Mouse (Mus musculus) gastrocnemius, postnatal 25 days (tissue): Measurements from ENCODE around the gene Myoz2. TPM values are rescaled to one million over a fixed set of nuclear protein-coding genes. Genes with fewer than 3 reads are reported as not detected.

Experiments
- DNase-seq: peaks from one replicate; pipeline ENCODE4 v3.0.0; 2022
- long read RNA-seq, 2 experiments: library from polyadenylated mRNA; stranded (forward); transcript quantifications; one replicate each; pipeline ENCODE4 v2.0.0; 2021
- total RNA-seq, 2 experiments: library from RNA; stranded (reverse); gene quantifications; 1 replicate in 1 of 2; 2 replicates in 1 of 2; pipeline ENCODE4 v1.2.3; 2021

Gene Myoz2
- total RNA-seq = 100 to 1,000 TPM; 318 to 503 TPM
- long read RNA-seq, experiment 1, transcript Myoz2-202 (3 exons, 2,412 nt) = minor isoform, 7 of 480 reads
- long read RNA-seq, experiment 1, transcript Myoz2-204 (6 exons, 824 nt) = minor isoform, 6 of 480 reads
- long read RNA-seq, experiment 1, transcript Myoz2-203 (7 exons, 871 nt) = minor isoform, 13 of 480 reads
- long read RNA-seq, experiment 1, transcript Myoz2-201 (6 exons, 1,181 nt) = major isoform, 385 of 480 reads
- long read RNA-seq, experiment 1, partial matches to known transcripts = 29 of 480 reads
- long read RNA-seq, experiment 1, other reads (novel, unspliced or antisense) = 40 of 480 reads
- long read RNA-seq, experiment 2, transcript Myoz2-203 (7 exons, 871 nt) = minor isoform, 20 of 536 reads
- long read RNA-seq, experiment 2, transcript Myoz2-201 (6 exons, 1,181 nt) = major isoform, 438 of 536 reads
- long read RNA-seq, experiment 2, transcript Myoz2-204 (6 exons, 824 nt) = minor isoform, 11 of 536 reads
- long read RNA-seq, experiment 2, transcript Myoz2-202 (3 exons, 2,412 nt) = minor isoform, 9 of 536 reads
- long read RNA-seq, experiment 2, partial matches to known transcripts = 27 of 536 reads
- long read RNA-seq, experiment 2, other reads (novel, unspliced or antisense) = 31 of 536 reads

- no peak for DNase-seq
These were observed at the start of gene Myoz2 for GRCm38 (mm10) chr3:123034752-123035151. Gene Myoz2, minus strand, starts transcription at chr3:123035015.

DNA sequence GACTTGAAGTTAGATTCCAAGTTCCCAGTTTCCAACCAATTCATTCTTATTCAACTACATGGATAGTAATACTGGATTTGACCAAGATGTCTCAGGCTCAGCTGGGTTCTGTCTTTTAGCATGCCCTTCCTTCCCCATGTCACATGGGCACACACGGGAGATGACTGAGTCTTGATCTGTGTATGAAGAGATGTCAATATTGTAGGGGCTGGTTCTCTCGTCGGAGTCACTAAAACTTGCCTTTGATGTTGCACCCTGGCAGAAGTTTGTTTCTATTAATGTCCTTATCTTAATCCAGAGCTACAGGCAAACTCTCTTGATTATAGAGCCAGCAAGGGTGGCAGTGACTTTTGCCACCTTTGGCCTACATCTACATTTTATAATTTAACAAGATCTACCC is 46.9 kb upstream of the Myoz2 start:
- DNase-seq = no peak

GRCm38 (mm10) chr3:123080943-123081342 is 46.1 kb upstream of the Myoz2 start:
- DNase-seq = no peak

GRCm38 (mm10) chr3:123080017-123080725 is 45.4 kb upstream of the Myoz2 start:
- no peak for DNase-seq

DNA sequence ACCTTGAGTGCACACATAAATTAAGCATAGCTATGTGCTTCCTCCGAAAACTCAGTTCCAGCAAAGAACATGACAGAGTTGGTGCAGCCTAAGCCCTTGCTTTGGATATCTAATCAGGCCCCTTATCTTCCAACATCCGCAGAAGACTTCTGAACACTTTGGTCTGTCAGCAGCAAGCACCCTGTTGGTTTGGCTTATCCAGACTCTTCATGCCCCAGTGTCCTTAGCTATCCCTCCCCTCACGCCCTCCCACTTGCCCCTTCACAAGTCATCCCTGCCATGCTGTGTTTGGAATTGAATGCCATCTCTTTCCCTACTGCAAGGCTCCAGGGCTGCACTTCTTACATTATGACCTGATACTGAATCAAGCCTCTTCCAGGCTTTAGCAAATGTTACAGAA is 40.9 kb upstream of the Myoz2 start:
- no peak for DNase-seq

- no peak for DNase-seq
These were observed 40.2 kb upstream of the Myoz2 start for GRCm38 (mm10) chr3:123075034-123075433.

DNA sequence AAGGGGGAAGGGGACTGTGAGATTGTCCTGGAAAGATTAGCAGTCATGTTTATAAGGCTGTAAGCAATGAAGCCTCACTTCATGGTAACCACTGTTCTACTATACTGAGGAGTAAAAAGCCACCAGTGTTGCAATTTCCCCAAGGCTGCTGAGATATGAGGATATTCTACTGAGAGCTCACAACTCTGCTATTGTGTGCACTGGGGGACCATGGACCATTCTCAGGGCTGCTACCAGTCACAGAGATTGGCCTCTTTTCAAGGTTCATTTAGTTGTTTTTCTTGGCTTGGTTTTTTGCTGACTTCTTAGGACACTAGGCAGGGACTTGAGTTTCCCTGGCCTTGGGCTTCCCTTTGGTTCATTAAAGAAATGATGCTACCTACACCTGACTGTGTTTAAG is 38.5 kb upstream of the Myoz2 start:
- no peak for DNase-seq

- DNase-seq = no peak
These were observed 37.7 kb upstream of the Myoz2 start for GRCm38 (mm10) chr3:123072472-123072871.

DNA sequence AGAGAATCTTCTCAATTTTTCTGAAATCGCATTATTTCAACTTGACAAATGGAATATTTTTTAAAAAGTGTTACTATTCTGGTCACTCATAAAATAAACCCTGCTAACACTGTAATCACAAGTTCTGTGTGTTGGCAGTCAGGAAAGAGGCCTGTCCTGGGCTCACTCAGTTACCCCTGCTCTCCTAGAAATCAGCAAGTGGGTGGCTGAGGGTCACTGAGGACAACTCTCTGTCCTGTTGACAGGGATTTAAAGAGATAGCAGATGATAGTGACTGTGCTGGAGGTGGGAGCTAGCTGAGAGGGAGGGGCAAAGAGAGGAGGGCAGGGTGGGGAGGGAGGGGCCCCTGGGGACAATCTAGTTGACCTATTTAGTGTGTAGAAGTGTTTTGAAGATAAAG is 36.2 kb upstream of the Myoz2 start:
- DNase-seq = no peak

DNA sequence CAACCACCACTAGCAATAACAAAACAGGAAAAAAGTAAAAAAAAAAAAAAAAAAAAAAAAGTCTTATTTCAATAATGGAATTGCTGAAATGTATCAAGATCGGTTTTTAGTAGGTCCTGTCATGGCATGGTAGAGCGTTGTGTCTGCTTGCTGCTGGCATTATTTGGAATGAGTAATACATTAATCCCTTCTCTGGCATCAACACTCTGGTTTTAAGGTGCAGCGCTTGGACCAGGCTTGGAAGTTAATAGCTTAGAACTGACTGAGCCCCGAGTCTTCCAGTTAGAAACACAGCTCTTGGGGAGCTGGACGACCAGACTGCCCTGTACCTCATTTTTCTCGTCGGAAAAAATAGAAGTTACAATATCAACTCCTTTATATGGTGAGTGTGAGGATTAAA is 32.0 kb upstream of the Myoz2 start:
- DNase-seq = no peak

- DNase-seq = no peak
These were observed 30.7 kb upstream of the Myoz2 start for GRCm38 (mm10) chr3:123065466-123065865.

- DNase-seq = no peak
These were observed 29.4 kb upstream of the Myoz2 start for GRCm38 (mm10) chr3:123064186-123064585.

GRCm38 (mm10) chr3:123061931-123062330 is 27.1 kb upstream of the Myoz2 start:
- DNase-seq = no peak

- DNase-seq = no peak
These were observed 24.0 kb upstream of the Myoz2 start for GRCm38 (mm10) chr3:123058832-123059231.

DNA sequence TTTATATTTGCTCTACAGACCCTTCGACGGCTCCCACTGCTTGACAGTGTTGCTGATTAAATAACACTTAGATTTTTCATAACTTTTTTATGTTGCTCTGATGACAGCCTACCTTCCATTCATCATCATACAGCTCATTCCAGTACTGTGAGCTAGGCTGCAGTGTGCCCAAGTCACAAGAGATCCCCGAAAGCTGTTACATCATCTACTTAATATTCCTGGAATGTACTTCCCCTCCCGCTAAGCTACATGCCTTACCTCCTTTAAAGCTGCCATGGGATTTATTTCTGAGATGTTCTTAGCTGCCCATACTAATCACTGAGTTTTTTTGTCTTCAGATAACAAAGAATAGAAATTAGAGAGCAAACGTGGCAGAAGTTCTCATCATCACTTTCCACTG is 19.4 kb upstream of the Myoz2 start:
- no peak for DNase-seq

DNA sequence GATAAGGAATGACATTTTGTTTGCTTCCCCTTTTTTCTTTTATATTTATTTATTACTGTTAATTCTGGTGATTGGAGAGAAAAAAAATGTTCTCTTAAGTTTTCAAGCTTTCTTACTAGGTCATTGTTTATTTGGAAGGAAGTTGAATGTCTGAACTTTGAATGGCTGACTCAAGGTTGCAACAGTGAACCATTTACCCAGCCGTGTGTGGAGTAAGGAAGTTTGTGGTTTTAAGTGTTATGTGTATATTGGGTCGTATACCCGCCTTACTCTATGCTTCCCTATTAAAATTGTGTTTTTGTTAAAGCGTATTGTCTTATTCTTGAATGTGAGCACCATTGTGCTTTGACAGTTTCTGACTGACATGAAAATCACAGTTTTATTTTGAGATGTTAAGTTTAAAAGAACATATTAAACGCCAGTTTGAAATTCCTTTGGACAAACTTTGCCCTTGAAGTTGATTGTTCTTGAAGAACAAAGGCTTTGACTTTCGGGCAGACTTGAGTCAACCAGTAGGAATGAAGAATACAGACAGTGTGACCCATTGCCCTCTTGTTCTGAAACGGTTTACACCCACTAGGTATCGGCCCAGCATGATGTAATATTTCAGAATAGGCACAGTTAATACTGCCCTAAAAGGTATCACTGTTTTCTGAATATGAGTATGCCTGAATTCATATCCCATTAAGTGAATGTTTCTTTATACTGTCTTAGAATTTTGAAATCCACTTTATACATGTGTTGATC is 18.6 kb upstream of the Myoz2 start:
- no peak for DNase-seq

DNA sequence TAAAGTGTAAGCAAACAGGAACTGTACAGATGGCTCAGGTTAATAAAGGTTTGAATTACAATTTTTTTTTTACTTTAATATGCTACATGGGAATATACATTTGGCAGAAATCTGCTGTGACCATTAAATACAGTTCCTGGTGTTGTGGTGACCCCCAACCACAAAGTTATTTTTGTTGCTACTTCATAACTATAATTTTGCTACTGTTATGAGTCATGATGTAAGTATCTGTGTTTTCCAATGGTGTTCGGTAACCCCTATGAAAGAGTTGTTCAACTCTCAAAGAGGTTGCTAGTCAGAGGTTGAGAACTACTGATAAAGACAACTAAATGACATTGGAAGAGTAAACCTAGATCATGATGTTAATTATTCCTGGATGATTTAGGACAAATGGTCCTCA is 7.5 kb upstream of the Myoz2 start:
- DNase-seq = no peak

- DNase-seq = no peak
These were observed 1.0 kb downstream of the Myoz2 start for GRCm38 (mm10) chr3:123033804-123034203.

DNA sequence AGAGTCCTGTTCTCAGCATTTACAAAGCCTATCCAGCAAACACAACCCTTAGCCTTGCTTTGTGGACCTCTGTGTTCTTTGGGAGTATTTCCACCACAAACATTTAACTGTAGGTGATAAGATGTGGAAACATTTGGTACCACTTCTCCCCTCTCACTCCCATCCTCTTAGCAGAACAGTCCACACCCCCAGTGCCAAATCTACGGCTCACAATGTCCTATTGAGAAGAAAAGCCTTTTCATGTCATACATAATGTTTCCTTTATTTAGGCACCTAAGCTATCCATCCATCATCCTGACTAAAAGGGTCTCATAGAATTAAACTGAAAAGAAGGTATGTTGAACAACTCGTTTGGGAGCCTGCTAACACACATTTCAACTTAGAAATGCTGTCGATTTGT is 9.2 kb downstream of the Myoz2 start:
- no peak for DNase-seq

GRCm38 (mm10) chr3:123024496-123025234 is 10.2 kb downstream of the Myoz2 start:
- no peak for DNase-seq

DNA sequence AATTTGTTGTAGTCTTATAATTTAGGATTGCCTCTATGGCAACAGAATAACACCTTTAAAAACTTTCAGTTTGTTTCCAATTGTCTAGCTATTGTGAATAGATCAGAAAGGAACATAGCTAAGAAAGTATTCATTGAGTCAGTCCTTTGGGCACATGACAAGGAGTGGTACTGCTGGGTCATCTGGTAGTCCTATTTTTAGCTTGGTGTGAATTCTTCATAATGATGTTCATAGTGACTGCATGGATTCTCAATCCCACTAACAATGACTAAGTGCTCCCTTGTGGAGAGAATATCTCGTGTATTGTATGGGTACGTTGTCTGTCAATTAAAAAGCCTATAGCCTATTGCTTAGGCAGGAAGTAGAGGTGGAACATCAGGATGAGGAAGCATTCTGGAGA is 16.0 kb downstream of the Myoz2 start:
- no peak for DNase-seq

DNA sequence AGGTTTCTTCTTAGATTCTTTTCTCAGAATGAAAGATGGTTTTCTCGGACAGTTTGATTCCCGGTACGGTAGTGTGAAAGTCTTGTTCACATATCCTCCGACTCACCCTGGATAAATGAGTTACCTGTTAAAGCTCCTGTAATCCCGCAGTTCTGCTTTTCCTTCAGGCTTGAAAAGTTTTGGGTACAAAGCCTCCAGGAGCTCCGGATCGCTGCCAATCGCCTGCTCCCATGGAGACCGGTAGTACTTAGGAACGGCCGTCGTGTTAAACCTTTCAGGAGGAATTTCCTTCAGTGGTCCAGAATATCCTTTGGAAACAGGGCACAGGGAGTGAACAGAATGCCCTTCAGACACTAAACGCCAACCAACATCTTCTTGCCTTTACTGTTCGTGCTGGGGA is 21.3 kb downstream of the Myoz2 start:
- no peak for DNase-seq
